In genomic region chr3:127639875-127640761, GRCm38 (mm10) we compare ENCODE assay signal across 8 mouse cellular contexts. TPM values are rescaled to one million over a fixed set of nuclear protein-coding genes. Genes with fewer than 3 reads are reported as not detected.
DNase-seq lines count a peak whose midpoint lies in the region; ATAC-seq and TF ChIP-seq lines count a peak whose summit lies in the region.

No protein-coding gene starts in this region.

- H3K4me3 ChIP-seq in E14TG2a.4 (replicated peaks; ENCODE audit: low read length), result peak overlapping the region; percentile 56
- H3K4me3 ChIP-seq in embryonic fibroblast, embryonic 13.5 days (ENCODE audit: insufficient read depth, low read length), result no peak overlapping the region
- H3K4me3 ChIP-seq in stomach, postnatal 0 days (ENCODE audit: low read depth, low read length), result no peak overlapping the region

- peaks cover 84% of the 10 kb centered on the region for H3K27me3 ChIP-seq in E14TG2a.4 (ENCODE audit: insufficient read depth, low read length)
- peaks cover 18% of the 10 kb centered on the region for H3K27me3 ChIP-seq in stomach, postnatal 0 days (ENCODE audit: control insufficient read depth, insufficient read depth, low read length)

- H3K9me3 ChIP-seq in E14TG2a.4 (ENCODE audit: low read length), result no peaks in the 10 kb centered on the region
- no peaks in the 10 kb centered on the region for H3K9me3 ChIP-seq in stomach, postnatal 0 days (ENCODE audit: control insufficient read depth, low read length)

- DNase-seq in adrenal gland, postnatal 10 days, result peak; percentile 48
- DNase-seq in adrenal gland, adult 8-10 months, result no peak
- DNase-seq in induced T-regulatory cell, adult 2 months (ENCODE audit: low read depth), result peak; percentile 60
- DNase-seq in lung, postnatal 14 days, result peak; percentile 40
- peak; percentile 48 for DNase-seq in stomach, postnatal 0 days (ENCODE audit: low spot score)
- no peak for DNase-seq in cerebellum, adult 18-20 months

- peak; percentile 40 for TF ChIP-seq CTCF in E14TG2a.4 (conservative IDR thresholded peaks at IDR 0.05; ENCODE audit: low read length)
- TF ChIP-seq CTCF in embryonic fibroblast, embryonic 13.5 days (IDR thresholded peaks at IDR 0.05; ENCODE audit: borderline replicate concordance, insufficient read depth, low read length), result peak; percentile 27; the same call in 1 of the 2 replicates
- TF ChIP-seq CTCF in stomach, postnatal 0 days (IDR thresholded peaks at IDR 0.05; ENCODE audit: low read depth), result peak; percentile 68

- peaks cover 21% of the 10 kb centered on the region for H3K4me1 ChIP-seq in E14TG2a.4 (replicated peaks; ENCODE audit: low read depth, low read length)
- H3K4me1 ChIP-seq in embryonic fibroblast, embryonic 13.5 days (ENCODE audit: control insufficient read depth, insufficient read depth, low read length), result 0 out of 2 replicates have a peak, but pooled peaks cover 2% of the 10 kb centered on the region
- H3K4me1 ChIP-seq in stomach, postnatal 0 days (replicated peaks; ENCODE audit: control insufficient read depth, insufficient read depth), result no peaks in the 10 kb centered on the region

- H3K27ac ChIP-seq in embryonic fibroblast, embryonic 13.5 days (ENCODE audit: insufficient read depth, low read length), result no peak overlapping the region
- no peak overlapping the region for H3K27ac ChIP-seq in stomach, postnatal 0 days (replicated peaks)

- H3K4me2 ChIP-seq in stomach, postnatal 0 days (replicated peaks; ENCODE audit: low read depth), result no peak overlapping the region

- ATAC-seq in stomach, postnatal 0 days (ENCODE audit: low FRiP score, low TSS enrichment), result peak; percentile 56

- TF ChIP-seq POLR2A in embryonic fibroblast, embryonic 13.5 days (IDR thresholded peaks at IDR 0.05; ENCODE audit: low read depth, low read length), result no peak

- no peak overlapping the region for H3K9ac ChIP-seq in stomach, postnatal 0 days (ENCODE audit: low read length)

- TF ChIP-seq EP300 in stomach, postnatal 0 days (optimal IDR thresholded peaks at IDR 0.05), result no peak

- H3K36me3 ChIP-seq in E14TG2a.4 (ENCODE audit: insufficient read depth, low read length), result no peaks in the 10 kb centered on the region
- no peaks in the 10 kb centered on the region for H3K36me3 ChIP-seq in stomach, postnatal 0 days (ENCODE audit: control insufficient read depth, insufficient read depth, low read length)

- 4% methylated on average over 31 of the region's 36 CpGs for WGBS in stomach, postnatal 0 days

RNA-seq across cellular contexts. Expression of gene Neurog2, which starts 7.2 kb away (rescaled TPM):
- total RNA-seq in adrenal gland, postnatal 10 days (2021), result not detected
- total RNA-seq in adrenal gland, adult 8-10 months (2022), result not detected
- not detected in 2 replicates for polyA plus RNA-seq in embryonic fibroblast, embryonic 13.5 days (2011; ENCODE audit: insufficient read length, low read depth, missing spikeins)
- polyA plus RNA-seq in stomach, postnatal 0 days (2015; fragmentation: Nextera tagmentation; extraction: Ambion mirVana), result not detected in 2 replicates

Comparison
In these comparisons a context has a peak if more than half of its experiments do, and no peak if none do; other contexts are left out.
1. DNase-seq: peak in adrenal gland, postnatal 10 days (single experiment), induced T-regulatory cell, adult 2 months (single experiment), lung, postnatal 14 days (single experiment) and stomach, postnatal 0 days (single experiment); none in adrenal gland, adult 8-10 months (single experiment) and cerebellum, adult 18-20 months (0 of 2).
2. Peak in every context shown above with its lines, with median percentiles within 50 percentile points of each other: CTCF ChIP-seq.